Mouse (Mus musculus): Measurements from ENCODE around the gene 9030624G23Rik. TPM values are rescaled to one million over a fixed set of nuclear protein-coding genes. Genes with fewer than 3 reads are reported as not detected.

The 9030624G23Rik gene
- total RNA-seq (2023), result not detected in 2 replicates

DNA sequence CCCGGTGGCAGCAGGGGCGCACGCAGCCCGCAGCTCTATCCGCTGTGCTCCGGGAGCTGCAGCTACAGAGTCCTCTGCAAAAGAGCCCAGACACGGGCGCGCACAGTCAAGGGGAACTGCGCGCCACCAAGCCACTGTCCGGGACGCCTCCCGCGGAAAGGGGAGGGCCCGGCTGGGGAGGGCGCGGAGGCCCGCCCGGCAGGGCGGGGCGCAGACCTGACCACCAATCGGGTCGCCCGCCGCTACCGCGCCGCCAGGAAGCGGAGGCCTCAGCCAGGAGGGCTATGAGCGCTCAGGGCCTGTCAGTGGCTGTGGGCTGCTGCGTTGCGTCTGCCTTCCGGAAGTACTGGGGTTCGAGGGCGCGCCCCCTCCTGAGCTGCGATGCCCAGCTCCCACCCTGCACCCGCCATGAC lies at the start of gene 9030624G23Rik:
Gene 9030624G23Rik (minus strand): TSS at position 139 of the 413 bp plus-strand sequence.

Measured in neutrophil, adult 65 days (primary cell).